Mouse (Mus musculus): ENCODE results near the gene Arap1. TPM values are rescaled to one million over a fixed set of nuclear protein-coding genes. Genes with fewer than 3 reads are reported as not detected.

The Arap1 gene
- polyA plus RNA-seq, 1 experiment = 16.3 TPM

DNA sequence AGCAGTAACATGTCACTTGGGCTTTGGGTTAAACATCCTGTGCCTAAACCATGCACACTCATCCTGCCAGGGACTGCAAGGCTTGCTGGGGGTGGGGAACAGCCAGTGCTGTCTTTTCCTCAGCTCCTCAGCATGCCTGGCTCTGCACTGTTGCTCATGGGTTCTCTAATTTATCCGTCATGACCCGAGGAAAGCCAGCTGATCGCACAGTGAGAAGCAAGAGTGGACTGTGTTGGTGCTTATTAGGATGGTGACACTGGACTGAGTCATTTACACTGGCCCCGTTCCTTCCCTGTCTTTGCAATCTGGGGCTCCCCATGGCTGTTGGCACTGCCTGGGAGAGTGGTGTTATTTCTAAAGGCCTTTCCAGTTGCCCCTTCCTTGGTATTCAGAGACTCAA, 96.3 kb downstream of the Arap1 start:
- Histone ChIP-seq H3K27ac (ENCODE audit: insufficient read depth, low read length) (no peak overlapping the region), H3K4me1 (ENCODE audit: control insufficient read depth, insufficient read depth, low read length) (peaks cover 7% of the 10 kb centered on the region), H3K4me3 (ENCODE audit: insufficient read depth, low read length) (no peak overlapping the region)
- TF ChIP-seq CTCF (IDR thresholded peaks at IDR 0.05; ENCODE audit: extremely low read depth, insufficient read depth, low read length) = no peak
- no peak for TF ChIP-seq POLR2A (IDR thresholded peaks at IDR 0.05; ENCODE audit: extremely low read depth, insufficient read depth, low read length)

- no peak for TF ChIP-seq POLR2A (IDR thresholded peaks at IDR 0.05; ENCODE audit: extremely low read depth, insufficient read depth, low read length)
- TF ChIP-seq CTCF (IDR thresholded peaks at IDR 0.05; ENCODE audit: extremely low read depth, insufficient read depth, low read length) = no peak
- peaks cover 2% of the 10 kb centered on the region for H3K4me1 ChIP-seq (ENCODE audit: control insufficient read depth, insufficient read depth, low read length)
- no peak overlapping the region for H3K27ac ChIP-seq (ENCODE audit: insufficient read depth, low read length)
- H3K4me3 ChIP-seq (ENCODE audit: insufficient read depth, low read length) = no peak overlapping the region; the same call in 1 of the 2 replicates
These were observed 102.0 kb downstream of the Arap1 start for GRCm38 (mm10) chr7:101449855-101450254.

DNA sequence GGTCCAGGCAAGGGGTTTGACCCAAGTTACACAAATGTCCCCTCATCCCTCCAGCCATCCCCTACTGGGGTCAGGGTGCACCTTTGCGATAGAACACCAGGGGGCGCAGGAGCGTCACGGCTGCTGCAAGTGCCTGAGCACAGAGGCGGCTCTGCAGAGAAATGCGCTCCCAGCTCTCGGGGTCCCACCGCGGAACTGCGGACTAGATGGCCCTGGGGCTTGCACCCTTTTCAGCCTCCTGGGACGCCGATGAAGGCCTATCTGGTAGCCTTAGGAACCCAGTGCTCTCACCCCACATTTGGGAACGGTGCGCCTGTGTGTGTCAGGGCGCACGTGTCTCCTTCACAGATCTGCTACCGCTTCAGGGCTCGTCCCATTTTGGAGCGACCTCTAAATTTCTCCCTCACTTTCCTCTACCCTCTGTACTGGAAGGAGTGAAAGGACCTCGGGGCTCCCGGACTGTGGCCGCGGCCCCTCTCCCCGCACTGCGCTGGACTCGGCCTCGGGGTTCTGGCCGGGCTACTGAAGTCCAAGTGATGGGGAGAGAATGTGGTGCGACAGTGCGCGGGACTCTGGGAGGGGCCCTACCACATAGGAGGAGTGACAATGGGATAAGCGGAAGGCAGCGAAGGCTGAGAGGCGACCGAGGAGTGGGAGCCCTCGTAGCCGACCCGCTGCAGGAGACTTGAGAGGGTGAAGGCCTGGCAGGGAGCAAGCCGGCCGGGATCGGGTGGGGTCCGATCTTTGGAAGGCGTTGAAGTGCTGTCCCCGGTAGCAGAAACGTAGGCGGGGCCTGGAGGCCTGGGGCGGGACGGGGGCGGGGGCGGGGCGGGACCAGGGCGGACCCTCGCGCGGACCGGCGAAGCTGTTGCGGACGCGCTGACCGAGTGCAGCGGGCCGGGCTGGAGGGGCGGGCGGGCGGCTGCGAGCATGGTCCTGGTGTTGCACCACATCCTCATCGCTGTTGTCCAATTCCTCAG, 102.8 kb downstream of the Arap1 start:
- Histone ChIP-seq H3K4me1 (ENCODE audit: control insufficient read depth, insufficient read depth, low read length) (peaks cover 6% of the 10 kb centered on the region), H3K27ac (ENCODE audit: insufficient read depth, low read length) (peak overlapping the region; percentile 72; the same call in 1 of the 2 replicates), H3K4me3 (ENCODE audit: insufficient read depth, low read length) (peak overlapping the region; percentile 68)
- TF ChIP-seq POLR2A (IDR thresholded peaks at IDR 0.05; ENCODE audit: extremely low read depth, insufficient read depth, low read length) = no peak
- TF ChIP-seq CTCF (IDR thresholded peaks at IDR 0.05; ENCODE audit: extremely low read depth, insufficient read depth, low read length) = peak; percentile 94

- H3K27ac ChIP-seq (ENCODE audit: insufficient read depth, low read length) = peak overlapping the region; percentile 3
- peaks cover 10% of the 10 kb centered on the region for H3K4me1 ChIP-seq (ENCODE audit: control insufficient read depth, insufficient read depth, low read length)
- TF ChIP-seq POLR2A (IDR thresholded peaks at IDR 0.05; ENCODE audit: extremely low read depth, insufficient read depth, low read length) (peak; percentile 36; the same call in 1 of the 2 replicates), CTCF (IDR thresholded peaks at IDR 0.05; ENCODE audit: extremely low read depth, insufficient read depth, low read length) (no peak)
- H3K4me3 ChIP-seq (ENCODE audit: insufficient read depth, low read length) = peak overlapping the region; percentile 68
These were observed 104.8 kb downstream of the Arap1 start for GRCm38 (mm10) chr7:101452669-101453068.

GRCm38 (mm10) chr7:101453296-101453695, 105.4 kb downstream of the Arap1 start:
- Histone ChIP-seq H3K4me3 (ENCODE audit: insufficient read depth, low read length) (peak overlapping the region; percentile 68), H3K4me1 (ENCODE audit: control insufficient read depth, insufficient read depth, low read length) (peaks cover 11% of the 10 kb centered on the region), H3K27ac (ENCODE audit: insufficient read depth, low read length) (peak overlapping the region; percentile 3)
- TF ChIP-seq POLR2A (IDR thresholded peaks at IDR 0.05; ENCODE audit: extremely low read depth, insufficient read depth, low read length) (0 out of 2 replicates have a peak, but pooled peaks have one; percentile 20), CTCF (IDR thresholded peaks at IDR 0.05; ENCODE audit: extremely low read depth, insufficient read depth, low read length) (no peak)

DNA sequence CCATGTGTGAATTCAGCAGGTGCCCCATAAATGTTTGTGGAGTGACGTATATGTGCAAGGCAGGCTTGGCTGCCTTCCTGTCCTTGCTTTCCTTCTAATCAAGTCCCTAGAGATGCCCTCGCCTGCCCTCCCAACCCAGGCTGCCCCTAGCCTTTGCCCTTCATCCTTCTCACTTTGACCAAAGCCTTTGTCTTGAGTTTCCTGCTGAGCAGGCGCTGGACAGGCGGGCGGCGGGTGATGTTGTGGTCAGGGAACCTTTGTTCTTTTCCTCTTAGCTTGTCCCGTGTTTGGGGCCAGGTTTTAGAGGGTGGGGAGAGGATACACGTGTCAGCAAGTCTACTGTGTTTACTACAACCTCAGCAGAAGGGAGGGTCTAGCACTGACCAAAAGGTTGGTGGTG, 105.9 kb downstream of the Arap1 start:
- H3K27ac ChIP-seq (ENCODE audit: insufficient read depth, low read length) = peak overlapping the region; percentile 3
- H3K4me3 ChIP-seq (ENCODE audit: insufficient read depth, low read length) = peak overlapping the region; percentile 68
- TF ChIP-seq POLR2A (IDR thresholded peaks at IDR 0.05; ENCODE audit: extremely low read depth, insufficient read depth, low read length) = no peak
- no peak for TF ChIP-seq CTCF (IDR thresholded peaks at IDR 0.05; ENCODE audit: extremely low read depth, insufficient read depth, low read length)
- peaks cover 14% of the 10 kb centered on the region for H3K4me1 ChIP-seq (ENCODE audit: control insufficient read depth, insufficient read depth, low read length)

DNA sequence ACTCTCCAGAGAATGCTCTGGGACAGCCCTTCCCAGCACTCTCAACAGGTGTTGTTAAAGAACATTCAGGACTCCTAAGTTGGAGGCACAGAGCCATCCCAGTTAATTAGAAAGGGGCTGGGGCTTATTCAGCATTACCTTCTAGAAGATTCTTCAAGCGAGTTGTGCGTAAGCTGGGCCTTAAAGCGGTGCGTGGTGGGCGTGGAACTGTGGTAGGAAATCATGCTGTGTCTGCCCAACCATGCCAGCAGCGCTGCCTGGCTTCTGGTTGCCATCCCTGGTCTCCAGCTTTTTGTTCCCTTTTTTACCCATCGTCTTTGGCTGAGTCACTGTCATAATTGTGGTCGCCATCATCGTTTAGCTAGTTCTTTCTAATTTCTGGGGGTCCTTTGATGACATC, 106.6 kb downstream of the Arap1 start:
- H3K4me1 ChIP-seq (ENCODE audit: control insufficient read depth, insufficient read depth, low read length) = peaks cover 19% of the 10 kb centered on the region
- H3K27ac ChIP-seq (ENCODE audit: insufficient read depth, low read length) = peak overlapping the region; percentile 3; the same call in 1 of the 2 replicates
- TF ChIP-seq CTCF (IDR thresholded peaks at IDR 0.05; ENCODE audit: extremely low read depth, insufficient read depth, low read length) (no peak), POLR2A (IDR thresholded peaks at IDR 0.05; ENCODE audit: extremely low read depth, insufficient read depth, low read length) (peak; percentile 40; the same call in 1 of the 2 replicates)
- H3K4me3 ChIP-seq (ENCODE audit: insufficient read depth, low read length) = no peak overlapping the region; the same call in 1 of the 2 replicates

GRCm38 (mm10) chr7:101455141-101455540, 107.3 kb downstream of the Arap1 start:
- peaks cover 22% of the 10 kb centered on the region for H3K4me1 ChIP-seq (ENCODE audit: control insufficient read depth, insufficient read depth, low read length)
- TF ChIP-seq CTCF (IDR thresholded peaks at IDR 0.05; ENCODE audit: extremely low read depth, insufficient read depth, low read length) (no peak), POLR2A (IDR thresholded peaks at IDR 0.05; ENCODE audit: extremely low read depth, insufficient read depth, low read length) (no peak)
- no peak overlapping the region for H3K4me3 ChIP-seq (ENCODE audit: insufficient read depth, low read length)
- H3K27ac ChIP-seq (ENCODE audit: insufficient read depth, low read length) = peak overlapping the region; percentile 33; the same call in 1 of the 2 replicates

DNA sequence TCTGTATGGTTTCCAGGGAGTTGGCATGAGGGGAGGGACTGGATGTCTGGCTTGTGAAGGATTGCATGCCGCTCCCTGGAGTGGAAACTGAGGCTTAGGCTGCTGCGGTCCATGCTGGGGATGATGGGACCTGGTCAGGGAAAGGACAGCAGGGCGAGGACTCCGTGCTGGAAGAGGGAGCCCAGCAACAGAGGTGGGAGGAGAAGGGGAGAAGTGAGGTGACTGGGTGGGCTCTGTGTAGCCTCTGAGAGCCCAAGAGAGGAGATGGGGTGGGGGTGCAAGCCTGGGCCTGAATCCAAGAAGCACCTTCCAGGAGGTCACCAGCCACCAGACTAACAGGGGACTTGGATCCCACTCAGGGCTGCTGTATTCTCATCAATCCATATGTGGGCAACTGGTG, 108.5 kb downstream of the Arap1 start:
- H3K27ac ChIP-seq (ENCODE audit: insufficient read depth, low read length) = peak overlapping the region; percentile 33
- H3K4me1 ChIP-seq (ENCODE audit: control insufficient read depth, insufficient read depth, low read length) = peaks cover 27% of the 10 kb centered on the region
- TF ChIP-seq POLR2A (IDR thresholded peaks at IDR 0.05; ENCODE audit: extremely low read depth, insufficient read depth, low read length) (no peak), CTCF (IDR thresholded peaks at IDR 0.05; ENCODE audit: extremely low read depth, insufficient read depth, low read length) (no peak)
- peak overlapping the region; percentile 28 for H3K4me3 ChIP-seq (ENCODE audit: insufficient read depth, low read length)
